Mouse (Mus musculus): ENCODE measurements at regions not wholly inside any gene's neighbourhood (a gene's known extent, or its start where the extent isn't known, plus 50 kb on each side); places are given as distances from the start of the nearest gene placed in this dataset.

- peak; percentile 49 to 80 for ATAC-seq (replicated peaks in 1 of 2; ENCODE audit: insufficient read depth in 1 of 2, low FRiP score in 2 of 2, low TSS enrichment in 1 of 2, low read depth in 1 of 2, poor library complexity in 2 of 2, severe bottlenecking in 2 of 2)
Observed at GRCm38 (mm10) chr15:6030396-6030795, 269.2 kb upstream of the Dab2 start.

GRCm38 (mm10) chr15:6034156-6034555 lies 265.4 kb upstream of the Dab2 start:
- ATAC-seq (replicated peaks in 1 of 2; ENCODE audit: insufficient read depth in 1 of 2, low FRiP score in 2 of 2, low TSS enrichment in 1 of 2, low read depth in 1 of 2, poor library complexity in 2 of 2, severe bottlenecking in 2 of 2), result no peak

- peak in 1 of 2 experiments; percentile 27; a peak in 2 of 4 replicates for ATAC-seq (replicated peaks in 1 of 2; ENCODE audit: insufficient read depth in 1 of 2, low FRiP score in 2 of 2, low TSS enrichment in 1 of 2, low read depth in 1 of 2, poor library complexity in 2 of 2, severe bottlenecking in 2 of 2)
Observed at GRCm38 (mm10) chr15:6044511-6045256, 254.9 kb upstream of the Dab2 start.

- ATAC-seq (replicated peaks in 1 of 2; ENCODE audit: insufficient read depth in 1 of 2, low FRiP score in 2 of 2, low TSS enrichment in 1 of 2, low read depth in 1 of 2, poor library complexity in 2 of 2, severe bottlenecking in 2 of 2), result no peak
Observed at GRCm38 (mm10) chr15:6055703-6056102, 243.9 kb upstream of the Dab2 start.

GRCm38 (mm10) chr15:6056887-6057626 lies 242.5 kb upstream of the Dab2 start:
- ATAC-seq (replicated peaks in 1 of 2; ENCODE audit: insufficient read depth in 1 of 2, low FRiP score in 2 of 2, low TSS enrichment in 1 of 2, low read depth in 1 of 2, poor library complexity in 2 of 2, severe bottlenecking in 2 of 2), result peak; percentile 86 to 88

GRCm38 (mm10) chr15:6059361-6059760 lies 240.2 kb upstream of the Dab2 start:
- no peak for ATAC-seq (replicated peaks in 1 of 2; ENCODE audit: insufficient read depth in 1 of 2, low FRiP score in 2 of 2, low TSS enrichment in 1 of 2, low read depth in 1 of 2, poor library complexity in 2 of 2, severe bottlenecking in 2 of 2)

GRCm38 (mm10) chr15:6059790-6060189 lies 239.8 kb upstream of the Dab2 start:
- peak; percentile 45 to 63; a peak in 3 of 4 replicates for ATAC-seq (replicated peaks in 1 of 2; ENCODE audit: insufficient read depth in 1 of 2, low FRiP score in 2 of 2, low TSS enrichment in 1 of 2, low read depth in 1 of 2, poor library complexity in 2 of 2, severe bottlenecking in 2 of 2)

- no peak for ATAC-seq (replicated peaks in 1 of 2; ENCODE audit: insufficient read depth in 1 of 2, low FRiP score in 2 of 2, low TSS enrichment in 1 of 2, low read depth in 1 of 2, poor library complexity in 2 of 2, severe bottlenecking in 2 of 2)
Observed at GRCm38 (mm10) chr15:6060649-6061048, 238.9 kb upstream of the Dab2 start.

- ATAC-seq (replicated peaks in 1 of 2; ENCODE audit: insufficient read depth in 1 of 2, low FRiP score in 2 of 2, low TSS enrichment in 1 of 2, low read depth in 1 of 2, poor library complexity in 2 of 2, severe bottlenecking in 2 of 2), result no peak
Observed at GRCm38 (mm10) chr15:6065100-6065499, 234.5 kb upstream of the Dab2 start.

GRCm38 (mm10) chr15:6067380-6067779 lies 232.2 kb upstream of the Dab2 start:
- ATAC-seq (replicated peaks in 1 of 2; ENCODE audit: insufficient read depth in 1 of 2, low FRiP score in 2 of 2, low TSS enrichment in 1 of 2, low read depth in 1 of 2, poor library complexity in 2 of 2, severe bottlenecking in 2 of 2), result peak in 1 of 2 experiments; percentile 39; a peak in 1 of 4 replicates

GRCm38 (mm10) chr15:6068371-6068770 lies 231.2 kb upstream of the Dab2 start:
- ATAC-seq (replicated peaks in 1 of 2; ENCODE audit: insufficient read depth in 1 of 2, low FRiP score in 2 of 2, low TSS enrichment in 1 of 2, low read depth in 1 of 2, poor library complexity in 2 of 2, severe bottlenecking in 2 of 2), result peak in 1 of 2 experiments; percentile 36; a peak in 1 of 4 replicates

GRCm38 (mm10) chr15:6071873-6072272 lies 227.7 kb upstream of the Dab2 start:
- no peak for ATAC-seq (replicated peaks in 1 of 2; ENCODE audit: insufficient read depth in 1 of 2, low FRiP score in 2 of 2, low TSS enrichment in 1 of 2, low read depth in 1 of 2, poor library complexity in 2 of 2, severe bottlenecking in 2 of 2)

- ATAC-seq (replicated peaks in 1 of 2; ENCODE audit: insufficient read depth in 1 of 2, low FRiP score in 2 of 2, low TSS enrichment in 1 of 2, low read depth in 1 of 2, poor library complexity in 2 of 2, severe bottlenecking in 2 of 2), result no peak
Observed at GRCm38 (mm10) chr15:6072920-6073319, 226.7 kb upstream of the Dab2 start.

GRCm38 (mm10) chr15:6080714-6081635 lies 218.6 kb upstream of the Dab2 start:
- peak; percentile 80 to 83 for ATAC-seq (replicated peaks in 1 of 2; ENCODE audit: insufficient read depth in 1 of 2, low FRiP score in 2 of 2, low TSS enrichment in 1 of 2, low read depth in 1 of 2, poor library complexity in 2 of 2, severe bottlenecking in 2 of 2)

GRCm38 (mm10) chr15:6087208-6087607 lies 212.4 kb upstream of the Dab2 start:
- no peak for ATAC-seq (replicated peaks in 1 of 2; ENCODE audit: insufficient read depth in 1 of 2, low FRiP score in 2 of 2, low TSS enrichment in 1 of 2, low read depth in 1 of 2, poor library complexity in 2 of 2, severe bottlenecking in 2 of 2)

GRCm38 (mm10) chr15:6088498-6088897 lies 211.1 kb upstream of the Dab2 start:
- ATAC-seq (replicated peaks in 1 of 2; ENCODE audit: insufficient read depth in 1 of 2, low FRiP score in 2 of 2, low TSS enrichment in 1 of 2, low read depth in 1 of 2, poor library complexity in 2 of 2, severe bottlenecking in 2 of 2), result no peak

GRCm38 (mm10) chr15:6129697-6130096 lies 169.9 kb upstream of the Dab2 start:
- no peak for ATAC-seq (replicated peaks in 1 of 2; ENCODE audit: insufficient read depth in 1 of 2, low FRiP score in 2 of 2, low TSS enrichment in 1 of 2, low read depth in 1 of 2, poor library complexity in 2 of 2, severe bottlenecking in 2 of 2)

GRCm38 (mm10) chr15:6132216-6132615 lies 167.4 kb upstream of the Dab2 start:
- no peak for ATAC-seq (replicated peaks in 1 of 2; ENCODE audit: insufficient read depth in 1 of 2, low FRiP score in 2 of 2, low TSS enrichment in 1 of 2, low read depth in 1 of 2, poor library complexity in 2 of 2, severe bottlenecking in 2 of 2)

All from hematopoietic stem cell, adult 5-6 weeks (primary cell).